Mouse (Mus musculus): ENCODE measurements at regions not wholly inside any gene's neighbourhood (a gene's known extent, or its start where the extent isn't known, plus 50 kb on each side); places are given as distances from the start of the nearest gene placed in this dataset.
"Not testable (repeated sequence)": the region's sequence is repeated elsewhere in the genome, so short reads cannot be mapped to it uniquely, and the experiment has no call there.

DNA sequence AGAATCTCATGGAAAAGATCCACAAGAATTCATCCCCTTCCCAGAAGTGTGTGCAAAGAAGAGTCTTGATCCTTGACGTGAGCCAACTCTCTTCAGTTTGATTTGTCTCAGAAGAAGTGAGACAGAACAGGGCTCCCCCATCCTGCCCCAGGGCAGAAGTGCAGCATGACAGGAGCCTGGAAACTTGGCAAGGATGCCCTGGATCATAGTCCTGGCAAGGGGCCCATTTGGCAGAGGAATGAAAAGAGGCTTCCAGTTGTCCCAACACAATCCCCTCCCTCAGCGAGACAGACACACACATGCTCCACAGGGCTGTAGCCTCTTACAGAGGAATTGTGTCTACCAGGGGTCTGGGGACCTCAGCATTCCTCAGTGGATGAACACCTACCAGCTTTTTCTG lies 102.7 kb downstream of the Ptpn20 start:
- DNase-seq (ENCODE audit: low read depth, low spot score), result no peak

DNA sequence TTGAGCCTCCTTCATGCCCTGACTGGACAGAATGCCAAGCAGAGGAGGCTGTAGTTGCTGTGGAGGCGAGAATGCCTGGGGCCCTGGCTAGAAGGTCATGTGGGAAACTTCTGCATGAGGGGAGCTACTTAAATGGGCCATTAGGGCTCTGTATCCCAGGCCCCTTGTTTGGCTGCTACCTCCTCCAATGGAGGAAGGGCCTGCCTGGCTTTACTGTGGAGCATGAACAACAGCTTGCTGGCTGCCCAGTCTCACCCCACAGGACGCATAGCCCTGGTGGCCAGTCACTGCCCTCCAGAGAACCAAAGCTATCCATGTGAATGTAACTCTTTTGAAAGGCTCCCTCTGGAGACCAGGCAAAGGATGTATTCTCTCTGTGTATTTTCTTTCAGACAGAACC lies 105.2 kb downstream of the Ptpn20 start:
- no peak for DNase-seq (ENCODE audit: low read depth, low spot score)

DNA sequence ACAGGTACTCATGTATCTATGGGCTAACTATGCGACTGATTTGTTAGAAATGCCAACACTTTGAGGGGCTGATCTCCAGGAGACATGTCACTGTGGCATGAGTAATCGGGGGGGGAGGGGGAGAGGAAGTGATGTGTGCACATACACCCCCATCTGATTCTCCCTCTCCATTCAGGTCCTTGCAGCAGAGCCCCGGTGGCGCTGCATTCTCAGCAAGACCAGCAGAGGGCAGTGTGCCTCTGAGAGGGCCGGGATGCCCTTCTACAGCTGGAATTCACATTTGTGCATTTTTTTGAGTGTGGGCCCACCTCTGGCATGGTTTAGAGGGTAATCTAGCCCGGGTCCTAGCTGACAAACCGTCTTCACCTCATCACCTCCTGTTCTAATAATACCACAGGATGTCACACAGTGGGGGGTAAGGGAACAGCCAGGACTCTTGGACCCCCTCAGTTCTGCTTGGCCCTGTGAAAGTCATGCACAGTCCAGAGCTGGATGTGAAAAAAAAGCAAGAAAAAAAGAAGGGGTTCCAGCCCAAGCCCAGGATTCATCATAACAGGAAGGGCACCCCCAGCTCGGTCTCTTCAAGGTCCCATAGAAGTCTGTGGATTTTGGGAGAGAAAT lies 106.5 kb downstream of the Ptpn20 start:
- no peak for DNase-seq (ENCODE audit: low read depth, low spot score)

DNA sequence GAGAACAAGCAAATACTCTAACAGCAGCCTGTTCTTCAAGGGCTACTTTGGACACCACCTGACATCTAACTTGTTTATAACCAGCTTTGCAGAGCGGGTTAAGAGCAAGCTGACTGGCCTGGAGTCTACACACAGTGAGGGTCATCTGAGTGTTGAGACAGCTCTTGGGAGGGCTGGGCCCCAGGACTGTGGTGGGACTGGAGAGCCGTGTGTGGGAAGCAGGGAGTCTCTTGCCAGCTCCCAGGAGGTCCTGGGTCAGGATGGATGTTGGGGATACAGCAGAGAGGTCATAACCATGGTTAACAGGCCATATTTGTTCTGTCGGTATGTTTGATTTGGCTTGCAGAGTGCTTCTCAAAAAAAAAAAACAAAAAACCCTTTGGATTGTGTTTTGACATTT lies 107.8 kb downstream of the Ptpn20 start:
- DNase-seq (ENCODE audit: low read depth, low spot score), result no peak

DNA sequence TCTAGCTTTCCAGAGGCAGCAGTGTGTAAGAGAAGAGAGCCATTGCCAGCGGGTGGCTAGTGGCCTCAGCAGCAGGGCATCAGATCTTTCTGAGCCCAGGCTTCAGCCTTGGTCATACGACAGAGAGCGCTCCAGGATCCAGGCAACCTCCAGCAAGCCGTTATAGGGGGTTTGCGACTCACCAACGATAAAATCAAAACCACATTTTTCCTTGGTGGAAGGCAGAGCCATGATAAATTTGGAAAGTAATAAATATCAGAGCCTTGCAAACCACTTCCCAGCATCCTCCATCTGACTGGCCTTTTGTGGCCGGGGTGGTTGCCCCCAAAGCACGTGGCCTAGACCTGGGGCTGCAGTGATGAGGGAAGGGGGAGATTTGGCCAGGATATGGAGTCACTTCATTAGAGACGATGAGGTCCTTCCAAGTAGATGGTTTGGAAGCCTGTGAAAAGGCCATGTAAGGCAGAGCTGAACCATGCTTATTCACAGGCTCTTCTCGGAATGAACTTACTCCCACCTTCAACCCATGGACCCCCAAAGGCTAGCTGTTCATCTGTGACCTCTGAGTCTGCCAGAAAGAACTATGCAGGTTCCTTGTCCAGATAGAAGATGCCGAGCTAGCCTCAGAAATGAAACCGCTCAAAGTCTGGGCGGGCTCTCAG lies 110.9 kb downstream of the Ptpn20 start:
- DNase-seq (ENCODE audit: low read depth, low spot score), result no peak

DNA sequence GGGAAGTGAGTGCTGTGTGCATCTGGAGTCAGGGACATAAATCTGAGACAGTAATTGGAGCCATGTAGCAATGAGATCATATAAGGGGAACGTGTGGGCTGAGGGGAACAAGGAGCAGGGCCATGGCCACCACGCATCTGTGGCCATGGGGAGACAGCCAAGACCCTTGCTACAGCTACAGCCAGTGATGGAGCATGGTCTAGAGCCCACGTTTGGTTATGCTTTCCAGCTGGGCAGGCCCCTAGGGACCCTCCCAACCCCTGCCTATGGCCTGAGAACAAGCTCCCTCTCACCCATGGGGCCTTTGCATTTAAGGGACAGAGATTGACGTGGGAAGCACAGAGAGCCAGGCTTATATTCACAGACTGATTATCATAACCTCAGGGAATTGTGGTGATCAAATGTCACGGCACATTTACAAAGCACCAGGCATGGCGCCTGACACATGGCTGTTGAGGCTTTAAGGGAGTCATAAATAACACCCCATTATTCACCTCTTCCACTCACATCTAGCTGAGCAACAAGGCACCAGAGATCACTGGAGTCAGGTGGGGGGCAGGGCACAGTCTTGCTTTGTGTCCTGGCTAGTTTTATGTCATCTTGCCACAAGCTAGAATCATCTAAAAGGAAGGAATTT lies 118.8 kb downstream of the Ptpn20 start:
- DNase-seq (ENCODE audit: low read depth, low spot score), result no peak

DNA sequence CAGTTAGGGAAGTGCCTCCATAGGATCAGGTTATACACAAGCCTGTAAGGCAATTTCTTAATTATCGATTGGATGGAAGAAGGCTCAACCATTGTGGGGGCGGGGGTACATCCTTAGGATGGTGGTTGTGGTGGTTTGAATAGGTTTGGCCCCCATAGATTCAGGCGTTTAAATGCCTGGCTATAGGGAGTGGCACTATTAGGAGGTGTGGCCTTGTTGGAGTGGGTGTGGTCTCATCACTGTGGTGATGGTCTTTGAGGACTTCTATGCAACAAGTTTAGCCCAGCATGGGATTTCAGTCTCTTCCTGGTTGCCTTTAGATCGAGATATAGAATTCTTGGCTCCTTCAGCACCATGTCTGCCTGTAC lies 119.3 kb downstream of the Ptpn20 start:
- DNase-seq (ENCODE audit: low read depth, low spot score), result no peak

DNA sequence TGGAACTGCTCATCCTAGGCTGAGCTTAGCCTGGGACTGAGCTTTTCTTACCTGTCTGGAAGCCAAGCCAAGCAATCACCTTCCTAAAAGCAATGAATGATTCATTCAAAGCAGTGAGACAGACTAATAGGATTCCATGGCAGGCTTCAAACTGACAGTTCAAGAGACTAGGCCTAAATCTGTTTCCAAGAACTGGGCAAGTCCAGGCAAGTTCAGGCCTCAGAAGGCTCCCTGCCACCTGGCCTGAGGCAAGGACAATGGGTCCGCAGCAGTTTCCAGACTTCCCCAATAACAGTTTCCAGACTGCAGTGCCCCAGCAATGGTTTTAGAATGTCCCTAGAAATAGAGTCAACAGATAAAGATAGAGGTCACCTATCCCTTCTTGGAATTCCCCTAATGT lies 123.5 kb downstream of the Ptpn20 start:
- no peak for DNase-seq (ENCODE audit: low read depth, low spot score)

DNA sequence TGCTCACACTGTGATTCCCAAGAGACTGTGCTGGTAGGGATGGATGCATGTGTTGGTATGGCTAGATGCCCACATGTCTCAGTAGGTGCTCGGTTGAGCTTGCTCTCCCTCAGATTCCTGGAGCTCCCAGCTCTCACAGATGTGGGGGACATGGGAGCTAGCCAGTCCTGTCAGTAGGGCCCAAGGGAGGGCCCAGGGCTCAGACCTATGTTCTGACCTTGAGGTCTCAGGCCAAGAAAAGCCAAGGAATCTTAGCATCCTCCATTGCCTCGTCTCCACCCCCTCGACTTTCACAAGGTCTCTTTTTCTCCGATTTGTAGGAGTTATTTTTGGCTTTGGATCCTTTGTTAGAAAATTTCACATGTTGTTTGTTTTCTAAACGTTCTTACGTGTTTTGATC lies 130.6 kb downstream of the Ptpn20 start:
- no peak for DNase-seq (ENCODE audit: low read depth, low spot score)

DNA sequence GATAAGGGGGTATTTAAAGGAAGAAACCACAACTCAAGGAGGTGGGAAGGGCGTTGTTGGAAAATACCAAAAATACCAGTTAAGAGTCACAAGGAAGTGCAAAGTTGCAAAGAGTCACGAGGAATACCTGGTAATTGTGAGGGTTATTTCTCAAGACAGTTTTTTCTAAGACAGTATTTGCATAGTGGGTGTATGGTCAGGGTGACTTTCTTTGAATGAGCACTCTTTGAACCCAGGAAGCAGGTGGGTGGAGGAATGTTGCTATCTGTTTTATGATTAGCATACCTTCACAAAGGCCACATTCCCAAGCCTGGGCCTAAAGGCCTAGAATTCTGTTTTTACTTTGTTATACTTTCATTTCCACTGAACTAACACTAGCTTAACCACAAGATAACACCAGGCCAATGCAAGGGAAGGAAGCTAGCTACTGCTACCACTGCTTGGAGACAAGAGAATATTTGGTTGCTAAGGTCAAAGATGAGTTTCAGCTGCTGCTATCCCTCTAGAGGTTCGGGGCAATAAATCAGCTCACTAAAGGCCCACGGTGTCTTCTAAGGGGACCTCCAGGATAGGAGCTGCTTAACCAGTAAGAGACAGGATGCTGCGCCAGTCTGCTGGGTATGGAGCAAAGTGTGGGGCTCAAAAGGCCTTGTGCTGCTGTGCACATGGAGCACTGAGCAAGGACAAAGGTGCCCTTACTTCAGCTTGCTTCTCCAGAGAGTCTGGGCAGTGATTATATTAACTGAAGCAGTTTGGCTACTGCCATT lies 133.6 kb downstream of the Ptpn20 start:
- DNase-seq (ENCODE audit: low read depth, low spot score), result not testable (repeated sequence)

DNA sequence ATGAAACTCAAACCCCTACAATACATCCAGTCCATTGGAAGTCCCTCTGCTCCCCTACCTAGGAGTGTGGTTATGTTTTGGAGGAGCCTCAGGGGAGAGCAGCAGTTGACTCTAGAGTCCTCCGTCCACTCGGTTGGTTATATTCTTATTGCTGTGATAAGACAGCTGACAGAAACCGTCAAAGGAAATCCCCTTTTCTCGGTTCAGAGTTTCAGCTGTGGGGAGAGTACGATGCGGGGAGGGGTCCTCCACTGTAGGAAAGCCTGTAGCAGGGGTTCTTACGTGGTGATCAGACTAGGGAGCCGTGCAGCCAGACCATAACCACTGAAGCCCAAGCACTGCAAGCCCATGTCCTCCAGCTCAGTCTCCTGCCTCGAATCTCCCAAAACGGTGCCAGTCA lies 137.5 kb downstream of the Ptpn20 start:
- DNase-seq (ENCODE audit: low read depth, low spot score), result no peak

DNA sequence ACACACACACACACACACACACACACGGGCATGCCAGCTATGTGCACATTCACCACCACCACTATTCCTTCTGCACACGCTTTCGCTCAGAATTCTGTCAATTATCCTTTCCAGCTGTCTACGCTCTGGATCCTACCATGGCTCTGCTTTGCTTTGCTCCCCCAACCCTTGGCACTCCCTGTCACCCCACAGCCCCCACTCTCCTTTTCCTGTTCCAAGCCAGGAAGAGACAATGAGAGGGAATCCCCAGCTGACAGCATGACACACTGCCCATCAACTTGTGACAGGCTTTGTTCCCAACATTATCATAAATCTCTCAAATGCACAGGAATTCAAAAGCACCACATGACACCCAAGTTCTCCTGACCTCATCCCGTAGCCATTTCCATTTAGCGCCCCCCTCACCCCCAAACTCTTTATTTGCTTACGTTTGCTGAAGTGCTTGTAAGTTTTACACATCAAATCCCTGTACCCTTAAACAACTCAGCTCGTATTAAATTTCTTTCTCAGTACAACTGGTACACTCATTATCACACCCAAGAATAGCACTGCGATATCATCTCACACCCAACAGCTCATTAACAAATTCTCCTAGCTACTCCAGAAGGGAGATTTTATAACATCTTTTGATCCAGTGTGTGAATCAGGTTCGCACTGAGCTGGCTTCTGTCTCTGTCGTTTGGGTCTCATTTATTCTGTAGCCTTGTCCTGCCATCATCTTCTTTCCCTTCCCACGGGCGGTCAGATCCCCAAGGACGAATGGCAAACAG lies 140.3 kb downstream of the Ptpn20 start:
- no peak for DNase-seq (ENCODE audit: low read depth, low spot score)

DNA sequence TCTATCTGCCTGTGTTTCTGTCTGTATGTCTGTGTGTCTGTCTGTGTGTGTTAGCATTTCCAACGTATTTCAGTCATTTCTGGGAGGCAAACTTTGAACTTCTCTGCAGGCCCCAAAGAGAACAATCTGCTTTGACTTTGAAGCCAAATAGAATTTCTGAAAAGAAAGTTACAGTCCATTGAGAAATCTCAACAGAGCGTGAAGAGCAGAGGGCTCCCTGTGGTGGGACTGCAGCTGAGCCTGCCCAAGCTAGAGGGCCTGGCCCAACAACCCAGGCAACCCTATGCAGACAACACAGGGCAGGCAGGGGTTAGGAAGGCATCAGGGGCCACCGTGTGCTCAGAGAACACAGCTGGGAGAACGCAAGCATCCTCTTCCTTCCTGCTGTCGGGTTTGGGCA lies 143.7 kb downstream of the Ptpn20 start:
- DNase-seq (ENCODE audit: low read depth, low spot score), result no peak

DNA sequence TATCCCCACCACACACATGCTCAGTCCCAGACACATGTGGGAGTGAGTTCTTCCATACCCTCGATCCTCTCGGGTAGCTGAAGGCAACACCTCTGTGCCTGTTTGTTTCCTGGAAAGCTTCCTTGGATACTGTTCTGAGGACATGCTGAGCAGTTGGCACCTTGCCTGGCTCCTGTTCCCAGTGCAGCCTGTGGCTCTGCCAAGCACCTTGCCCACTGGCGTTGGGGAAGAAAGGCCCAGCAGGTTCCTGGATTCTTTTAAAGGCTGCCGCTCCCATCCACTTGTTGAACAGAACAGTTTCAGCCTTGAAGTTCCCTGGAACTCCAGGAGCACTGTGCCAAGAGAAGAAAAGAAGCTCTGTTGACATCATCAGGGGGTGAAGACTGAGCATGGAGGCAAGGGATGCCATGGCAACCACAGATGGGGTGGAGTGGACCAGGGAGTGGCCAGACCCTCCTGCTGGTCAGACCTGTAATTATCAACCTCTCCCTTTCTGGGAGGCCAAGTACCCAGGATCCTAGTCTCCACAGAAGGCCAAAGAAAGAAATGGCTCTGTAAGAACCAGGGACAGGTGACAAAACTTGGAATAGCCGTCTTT lies 145.5 kb downstream of the Ptpn20 start:
- DNase-seq (ENCODE audit: low read depth, low spot score), result no peak

DNA sequence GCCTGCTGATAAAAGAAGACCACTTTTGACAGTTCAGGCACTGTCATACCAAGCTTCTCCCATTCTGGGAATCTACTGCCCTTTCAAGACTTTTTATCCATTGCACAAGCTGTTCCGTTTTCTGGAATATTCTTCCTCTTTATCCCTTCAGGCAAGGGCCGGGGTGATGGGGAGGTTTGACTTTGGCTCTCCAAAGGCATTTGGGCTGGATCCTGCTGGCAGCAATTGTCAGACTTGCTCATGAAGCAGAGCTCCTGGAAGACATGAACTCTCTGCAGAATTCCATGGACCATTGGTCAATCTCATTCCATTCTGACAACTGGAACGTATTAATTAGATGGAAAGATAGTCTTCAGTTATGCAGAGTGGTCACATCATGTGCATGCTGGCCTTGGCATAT lies 146.6 kb downstream of the Ptpn20 start:
- no peak for DNase-seq (ENCODE audit: low read depth, low spot score)

DNA sequence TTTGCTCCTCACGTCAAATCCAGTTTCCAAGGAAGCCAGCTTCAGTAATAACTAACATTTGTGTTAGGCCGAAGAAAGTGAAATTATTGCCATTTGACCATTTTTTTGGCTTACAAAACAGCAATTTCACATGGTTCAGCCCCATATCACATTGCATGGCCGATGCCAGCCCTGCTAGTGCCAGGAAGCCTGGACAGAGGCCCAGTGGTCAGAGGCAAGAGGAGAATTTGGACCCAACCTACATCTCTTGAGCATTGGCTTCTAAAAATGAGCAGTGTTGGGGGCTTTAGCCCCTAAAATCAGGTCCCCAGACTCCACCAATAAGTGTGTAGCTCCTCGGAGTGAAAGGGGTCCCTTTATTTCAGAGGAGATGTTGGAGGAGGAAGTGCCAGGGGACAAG lies 157.2 kb downstream of the Ptpn20 start:
- no peak for DNase-seq (ENCODE audit: low read depth, low spot score)

DNA sequence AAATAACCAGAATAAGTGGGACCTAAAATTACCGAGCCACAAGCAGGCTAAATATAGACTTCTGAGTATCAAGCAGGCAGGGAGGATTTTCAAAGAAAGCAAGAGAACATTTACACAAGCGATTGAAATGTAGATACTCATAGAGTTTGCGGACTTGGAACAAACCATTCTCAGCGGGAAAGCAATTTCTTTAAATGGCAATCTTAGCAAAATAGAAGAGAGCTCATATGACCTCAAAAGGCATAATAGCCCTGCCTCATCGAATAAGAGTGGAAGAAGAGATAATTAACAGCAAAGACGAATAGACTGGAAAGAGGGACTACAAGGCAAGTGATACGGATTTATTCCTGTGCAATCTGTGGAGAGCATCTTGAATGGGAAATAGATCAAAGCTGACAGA lies 163.7 kb upstream of the Gdf10 start:
- DNase-seq (ENCODE audit: low read depth, low spot score), result no peak

DNA sequence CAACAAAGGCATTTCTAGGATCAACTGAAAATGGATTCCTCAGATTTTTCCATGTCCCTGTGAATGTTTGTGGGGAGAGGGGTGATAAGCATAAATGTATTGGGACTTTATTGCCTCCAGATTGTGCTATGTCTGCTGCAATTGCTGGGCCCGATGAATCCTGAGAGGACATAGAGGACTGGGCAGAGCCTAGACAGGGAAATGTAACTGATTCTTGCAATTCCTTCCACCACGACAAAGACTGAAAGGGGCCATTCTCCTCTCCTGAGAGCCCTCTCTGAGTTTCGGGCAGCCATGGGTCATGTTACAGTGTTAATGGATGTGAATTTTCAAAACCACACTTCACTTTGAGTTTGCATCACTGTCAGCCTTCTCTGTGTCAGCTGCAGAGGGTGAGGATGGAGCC lies 159.7 kb upstream of the Gdf10 start:
- DNase-seq (ENCODE audit: low read depth, low spot score), result no peak

DNA sequence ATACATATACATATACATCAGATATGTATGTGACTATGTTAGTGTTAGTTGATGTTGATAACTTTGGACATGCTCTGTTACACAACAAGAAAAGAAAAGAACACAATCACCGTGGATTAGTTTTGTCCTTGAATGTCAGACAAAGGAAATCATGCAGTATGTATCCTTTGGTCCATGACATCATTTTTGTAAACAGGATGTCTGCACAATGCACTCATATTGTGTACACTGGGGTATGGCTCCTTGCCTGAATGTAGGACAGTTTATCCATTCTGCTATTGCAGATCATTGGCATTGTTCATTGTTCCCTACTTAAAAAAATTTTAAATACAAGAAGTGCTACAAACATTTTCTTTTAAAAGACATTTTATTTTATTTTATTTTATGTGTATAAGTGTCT lies 157.6 kb upstream of the Gdf10 start:
- DNase-seq (ENCODE audit: low read depth, low spot score), result no peak

DNA sequence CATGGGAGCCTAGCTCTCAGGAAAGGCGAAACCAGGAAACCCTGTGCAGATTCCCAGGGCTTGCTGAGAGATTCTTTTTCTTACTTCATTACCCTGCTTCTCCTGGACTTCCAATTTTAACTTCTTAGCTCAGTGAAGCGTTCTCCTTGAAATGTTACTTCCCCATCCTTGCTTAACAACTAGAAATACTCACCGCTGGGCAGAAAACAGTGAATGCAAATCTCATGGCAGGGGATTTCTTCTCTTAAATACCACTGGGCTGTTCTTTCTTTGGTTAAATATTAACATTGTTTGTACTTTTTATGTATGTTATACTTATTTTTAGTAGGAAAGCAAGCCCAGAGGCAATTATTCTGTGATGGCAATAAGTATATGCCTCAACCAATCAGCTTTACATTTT lies 151.0 kb upstream of the Gdf10 start:
- no peak for DNase-seq (ENCODE audit: low read depth, low spot score)

DNA sequence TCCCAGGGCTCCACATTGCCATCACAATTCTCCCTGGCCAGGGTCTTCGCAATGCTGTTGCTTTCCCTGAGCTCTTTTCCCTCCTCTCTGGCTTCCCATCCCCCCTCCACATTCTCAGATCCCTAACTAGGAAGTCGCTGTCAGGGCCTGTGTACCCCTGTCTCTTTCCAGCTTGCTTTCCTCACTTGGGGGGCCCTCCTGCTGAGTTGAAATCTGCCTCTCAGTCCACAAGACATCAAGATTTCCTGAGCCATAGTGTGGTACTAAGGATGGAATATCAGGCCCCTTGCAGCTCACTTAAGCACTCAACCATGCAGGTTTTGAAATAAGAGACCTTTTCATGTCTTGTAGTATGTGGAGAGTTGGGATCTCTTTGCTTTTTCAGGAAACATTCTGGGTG lies 133.8 kb upstream of the Gdf10 start:
- no peak for DNase-seq (ENCODE audit: low read depth, low spot score)

DNA sequence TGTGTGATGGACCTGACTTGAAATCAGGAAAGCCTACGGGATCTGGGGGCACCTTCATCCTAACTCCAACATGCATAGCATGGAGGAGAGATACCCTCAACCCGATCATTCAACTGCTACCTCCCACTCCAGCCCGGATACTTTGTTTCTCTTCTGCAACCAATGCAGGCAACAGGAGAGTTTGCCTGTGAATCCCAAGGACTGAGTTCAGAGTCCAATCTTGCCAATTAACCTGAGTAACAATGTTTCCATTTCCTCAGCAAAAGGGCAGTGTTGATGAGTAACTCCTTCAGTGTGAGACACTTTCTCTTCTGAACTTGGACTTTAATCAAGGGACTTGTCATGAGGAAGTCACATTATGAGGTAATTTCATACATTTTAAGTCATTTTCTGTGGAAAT lies 129.1 kb upstream of the Gdf10 start:
- no peak for DNase-seq (ENCODE audit: low read depth, low spot score)
